Mouse (Mus musculus): ENCODE results near the gene Psmc4. TPM values are rescaled to one million over a fixed set of nuclear protein-coding genes. Genes with fewer than 3 reads are reported as not detected.

Psmc4 gene
- 247 and 249 TPM in 2 replicates for polyA plus RNA-seq (2015; fragmentation: Nextera tagmentation; extraction: Ambion mirVana)

- peak within 1 kb of the TSS; percentile 65 for H3K4me2 ChIP-seq (replicated peaks)
- peak; percentile 97 for ATAC-seq
- no peaks in the 10 kb centered on the region for H3K27me3 ChIP-seq (replicated peaks)
- H3K4me3 ChIP-seq (replicated peaks) = peak within 1 kb of the TSS; percentile 77
- H3K27ac ChIP-seq = no peak within 1 kb of the TSS
- H3K4me1 ChIP-seq (replicated peaks) = peaks cover 8% of the 10 kb centered on the region; the same call in 1 of the 2 replicates
- no peaks in the 10 kb centered on the region for H3K9me3 ChIP-seq
- H3K9ac ChIP-seq = peak within 1 kb of the TSS; percentile 75
- WGBS = under 1% methylated on average over 52 of the region's 52 CpGs
- peaks cover 26% of the 10 kb centered on the region for H3K36me3 ChIP-seq
Observed at GRCm38 (mm10) chr7:28049476-28050409, at the start of gene Psmc4. Psmc4 (minus strand) TSS chr7:28050101.

GRCm38 (mm10) chr7:28099101-28099500 is 49.2 kb upstream of the Psmc4 start:
- Histone ChIP-seq H3K36me3 (no peaks in the 10 kb centered on the region), H3K9ac (no peak overlapping the region), H3K27me3 (replicated peaks) (no peaks in the 10 kb centered on the region), H3K4me2 (replicated peaks) (no peak overlapping the region), H3K4me3 (replicated peaks) (no peak overlapping the region), H3K27ac (no peak overlapping the region), H3K4me1 (replicated peaks) (no peaks in the 10 kb centered on the region), H3K9me3 (no peaks in the 10 kb centered on the region; the same call in 1 of the 2 replicates)
- no peak for ATAC-seq
- 95% methylated on average over 16 of the region's 16 CpGs for WGBS

- H3K9ac ChIP-seq = no peak overlapping the region
- H3K27ac ChIP-seq = no peak overlapping the region
- H3K27me3 ChIP-seq (replicated peaks) = no peaks in the 10 kb centered on the region
- WGBS = 49% methylated on average over 11 of the region's 11 CpGs
- no peaks in the 10 kb centered on the region for H3K4me1 ChIP-seq (replicated peaks)
- no peak for ATAC-seq
- no peaks in the 10 kb centered on the region for H3K36me3 ChIP-seq
- no peak overlapping the region for H3K4me3 ChIP-seq (replicated peaks)
- no peaks in the 10 kb centered on the region for H3K9me3 ChIP-seq
- no peak overlapping the region for H3K4me2 ChIP-seq (replicated peaks)
Observed at GRCm38 (mm10) chr7:28093541-28093940, 43.6 kb upstream of the Psmc4 start.

GRCm38 (mm10) chr7:28086236-28086635 is 36.3 kb upstream of the Psmc4 start:
- Histone ChIP-seq H3K4me2 (replicated peaks) (no peak overlapping the region), H3K27ac (no peak overlapping the region), H3K9me3 (no peaks in the 10 kb centered on the region), H3K27me3 (replicated peaks) (no peaks in the 10 kb centered on the region), H3K4me3 (replicated peaks) (no peak overlapping the region), H3K4me1 (replicated peaks) (no peaks in the 10 kb centered on the region), H3K36me3 (no peaks in the 10 kb centered on the region), H3K9ac (no peak overlapping the region)
- no peak for ATAC-seq
- 84% methylated on average over 16 of the region's 16 CpGs for WGBS

- no peak overlapping the region for H3K4me2 ChIP-seq (replicated peaks)
- 81% methylated on average over 7 of the region's 7 CpGs for WGBS
- H3K4me1 ChIP-seq (replicated peaks) = no peaks in the 10 kb centered on the region
- H3K36me3 ChIP-seq = no peaks in the 10 kb centered on the region
- no peak overlapping the region for H3K4me3 ChIP-seq (replicated peaks)
- no peak for ATAC-seq
- H3K9me3 ChIP-seq = no peaks in the 10 kb centered on the region
- no peak overlapping the region for H3K27ac ChIP-seq
- no peak overlapping the region for H3K9ac ChIP-seq
- no peaks in the 10 kb centered on the region for H3K27me3 ChIP-seq (replicated peaks)
Observed at GRCm38 (mm10) chr7:28084215-28084614, 34.3 kb upstream of the Psmc4 start.

- Histone ChIP-seq H3K4me1 (replicated peaks) (0 out of 2 replicates have a peak, but pooled peaks cover 3% of the 10 kb centered on the region), H3K9me3 (no peaks in the 10 kb centered on the region), H3K27me3 (replicated peaks) (no peaks in the 10 kb centered on the region), H3K4me2 (replicated peaks) (peak within 1 kb of the TSS; percentile 14; the same call in 1 of the 2 replicates), H3K36me3 (no peaks in the 10 kb centered on the region), H3K4me3 (replicated peaks) (no peak within 1 kb of the TSS), H3K9ac (no peak within 1 kb of the TSS), H3K27ac (0 out of 2 replicates have a peak within 1 kb of the TSS, but pooled peaks have one; percentile 17)
- ATAC-seq = peak; percentile 68
- 71% methylated on average over 21 of the region's 21 CpGs for WGBS
Observed at GRCm38 (mm10) chr7:28070531-28071298, 20.8 kb upstream of the Psmc4 start, which contains the start of gene Fcgbp. Fcgbp (plus strand) TSS chr7:28071236.

- Histone ChIP-seq H3K36me3 (no peaks in the 10 kb centered on the region), H3K9ac (no peak overlapping the region), H3K4me1 (replicated peaks) (0 out of 2 replicates have a peak, but pooled peaks cover 3% of the 10 kb centered on the region), H3K9me3 (no peaks in the 10 kb centered on the region), H3K27ac (no peak overlapping the region), H3K27me3 (replicated peaks) (no peaks in the 10 kb centered on the region), H3K4me3 (replicated peaks) (no peak overlapping the region), H3K4me2 (replicated peaks) (no peak overlapping the region)
- 46% methylated on average over 3 of the region's 3 CpGs for WGBS
- ATAC-seq = peak; percentile 59
Observed at GRCm38 (mm10) chr7:28069546-28070172, 19.8 kb upstream of the Psmc4 start.

GRCm38 (mm10) chr7:28068661-28069060 is 18.8 kb upstream of the Psmc4 start:
- H3K9ac ChIP-seq = no peak overlapping the region
- WGBS = 71% methylated on average over 3 of the region's 3 CpGs
- H3K4me2 ChIP-seq (replicated peaks) = no peak overlapping the region
- no peaks in the 10 kb centered on the region for H3K27me3 ChIP-seq (replicated peaks)
- H3K4me1 ChIP-seq (replicated peaks) = 0 out of 2 replicates have a peak, but pooled peaks cover 3% of the 10 kb centered on the region
- H3K27ac ChIP-seq = no peak overlapping the region
- ATAC-seq = no peak
- H3K4me3 ChIP-seq (replicated peaks) = no peak overlapping the region
- H3K36me3 ChIP-seq = no peaks in the 10 kb centered on the region
- no peaks in the 10 kb centered on the region for H3K9me3 ChIP-seq

- 92% methylated on average over 1 of the region's 1 CpGs for WGBS
- no peak for ATAC-seq
- Histone ChIP-seq H3K4me2 (replicated peaks) (no peak overlapping the region), H3K9me3 (no peaks in the 10 kb centered on the region), H3K9ac (no peak overlapping the region), H3K27me3 (replicated peaks) (no peaks in the 10 kb centered on the region), H3K4me1 (replicated peaks) (no peaks in the 10 kb centered on the region), H3K36me3 (no peaks in the 10 kb centered on the region), H3K27ac (no peak overlapping the region), H3K4me3 (replicated peaks) (no peak overlapping the region)
Observed at GRCm38 (mm10) chr7:28059972-28060371, 10.1 kb upstream of the Psmc4 start.

- no peaks in the 10 kb centered on the region for H3K9me3 ChIP-seq
- no peak overlapping the region for H3K4me3 ChIP-seq (replicated peaks)
- no peak overlapping the region for H3K27ac ChIP-seq
- peaks cover 8% of the 10 kb centered on the region; the same call in 1 of the 2 replicates for H3K4me1 ChIP-seq (replicated peaks)
- H3K4me2 ChIP-seq (replicated peaks) = no peak overlapping the region
- no peak overlapping the region for H3K9ac ChIP-seq
- no peaks in the 10 kb centered on the region for H3K27me3 ChIP-seq (replicated peaks)
- H3K36me3 ChIP-seq = peaks cover 4% of the 10 kb centered on the region; the same call in 1 of the 2 replicates
- WGBS = 70% methylated on average over 6 of the region's 6 CpGs
- ATAC-seq = no peak
Observed at GRCm38 (mm10) chr7:28053046-28053930, 3.4 kb upstream of the Psmc4 start.

- Histone ChIP-seq H3K9ac (no peak overlapping the region), H3K36me3 (peaks cover 26% of the 10 kb centered on the region), H3K4me2 (replicated peaks) (peak overlapping the region; percentile 35), H3K4me3 (replicated peaks) (no peak overlapping the region), H3K4me1 (replicated peaks) (peaks cover 8% of the 10 kb centered on the region; the same call in 1 of the 2 replicates), H3K9me3 (no peaks in the 10 kb centered on the region), H3K27me3 (replicated peaks) (no peaks in the 10 kb centered on the region), H3K27ac (no peak overlapping the region)
- WGBS = 59% methylated on average over 17 of the region's 17 CpGs
- ATAC-seq = no peak
Observed at GRCm38 (mm10) chr7:28050584-28050983, 683 bp upstream of the Psmc4 start.
